Mouse (Mus musculus): ENCODE data around the gene Qrich2. TPM values are rescaled to one million over a fixed set of nuclear protein-coding genes. Genes with fewer than 3 reads are reported as not detected.
A peak's percentile ranks its signal among the peaks of the same experiment; 100 is the strongest.

Gene Qrich2
- total and polyA plus RNA-seq, 2 experiments from 2014 or later = 0.23 TPM; not detected in 1

DNA sequence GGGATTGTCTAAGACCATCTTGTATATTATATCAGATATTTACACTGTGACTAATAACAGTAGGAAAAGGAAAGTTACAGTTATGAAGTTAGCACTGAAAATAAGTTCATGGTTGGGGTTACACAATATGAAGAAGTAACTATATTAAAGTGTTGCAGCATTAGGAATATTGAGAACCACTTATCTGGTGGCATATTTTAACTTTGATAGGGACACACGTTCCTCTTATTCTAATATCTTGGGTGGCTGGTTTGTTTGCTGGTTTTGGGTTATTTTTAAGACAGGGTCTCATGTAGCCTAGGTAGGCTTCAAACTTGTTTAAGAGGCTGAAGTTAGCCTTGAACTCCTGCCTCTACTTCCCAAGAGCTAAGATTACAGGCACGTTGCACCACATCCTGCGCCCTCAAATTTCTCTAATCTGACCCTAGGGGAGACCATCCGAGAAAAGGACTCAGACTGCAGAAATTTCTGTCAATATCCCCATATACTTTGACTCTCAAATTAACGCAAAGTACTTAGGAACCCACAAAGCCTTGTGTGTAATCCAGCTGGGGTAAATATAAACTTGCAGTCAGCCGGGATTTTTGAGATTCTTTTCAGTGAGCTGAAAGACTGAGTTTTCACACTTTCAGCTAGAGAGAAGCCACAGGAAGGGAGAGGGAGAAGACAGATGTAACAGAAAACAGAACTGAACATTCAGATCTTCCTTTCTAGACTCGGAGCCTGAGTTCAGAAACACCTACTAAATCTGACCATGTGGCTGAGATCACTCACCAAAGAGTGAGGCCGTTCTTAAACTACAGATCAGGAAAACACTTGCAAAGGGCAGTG is 68.3 kb downstream of the Qrich2 start:
- DNase-seq (ENCODE audit: low spot score) (no peak), ATAC-seq (ENCODE audit: insufficient read depth, low read depth) (no peak)
- WGBS = 44% methylated on average over 8 of the region's 8 CpGs
- H3K27ac ChIP-seq (ENCODE audit: low read depth) = no peak overlapping the region
- no peaks in the 10 kb centered on the region for H3K36me3 ChIP-seq (replicated peaks; ENCODE audit: control insufficient read depth, insufficient read depth, low read length)
- no peaks in the 10 kb centered on the region for H3K27me3 ChIP-seq (ENCODE audit: control insufficient read depth, insufficient read depth, low read length)
- no peak for TF ChIP-seq CTCF (IDR thresholded peaks at IDR 0.05; ENCODE audit: low read depth)
- TF ChIP-seq EP300 (IDR thresholded peaks at IDR 0.05; ENCODE audit: low read depth) = no peak
- no peaks in the 10 kb centered on the region for H3K4me1 ChIP-seq (ENCODE audit: control insufficient read depth, insufficient read depth)
- no peak overlapping the region for H3K4me2 ChIP-seq (ENCODE audit: low read depth, low read length)
- no peaks in the 10 kb centered on the region for H3K9me3 ChIP-seq (replicated peaks; ENCODE audit: control insufficient read depth, low read length)
- H3K4me3 ChIP-seq (ENCODE audit: low read depth, low read length) = no peak overlapping the region
- no peak overlapping the region for H3K9ac ChIP-seq (replicated peaks; ENCODE audit: low read depth, low read length)

DNA sequence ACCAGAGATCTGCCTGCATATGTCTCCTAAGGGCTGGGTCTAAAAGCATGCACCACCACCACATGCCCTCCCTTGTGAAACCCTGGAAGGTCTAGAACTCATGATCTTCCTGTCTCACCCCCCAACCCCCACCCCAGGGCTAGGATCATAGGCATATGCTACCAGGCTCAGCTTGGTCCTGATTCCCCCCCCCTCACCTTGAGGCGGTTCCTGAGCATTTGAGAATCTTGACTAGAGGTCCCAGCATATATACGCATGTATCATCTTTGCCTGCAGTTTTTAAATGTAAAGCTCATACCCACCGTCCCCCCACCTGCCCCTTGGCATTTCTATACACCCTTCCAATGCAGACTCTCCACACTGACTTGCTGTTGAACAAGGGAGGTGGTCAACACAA is 69.1 kb downstream of the Qrich2 start:
- TF ChIP-seq CTCF (IDR thresholded peaks at IDR 0.05; ENCODE audit: low read depth) (no peak), EP300 (IDR thresholded peaks at IDR 0.05; ENCODE audit: low read depth) (no peak)
- 94% methylated on average over 3 of the region's 3 CpGs for WGBS
- DNase-seq (ENCODE audit: low spot score) (no peak), ATAC-seq (ENCODE audit: insufficient read depth, low read depth) (no peak; the same call in 1 of the 2 replicates)
- H3K36me3 ChIP-seq (replicated peaks; ENCODE audit: control insufficient read depth, insufficient read depth, low read length) = no peaks in the 10 kb centered on the region
- H3K27me3 ChIP-seq (ENCODE audit: control insufficient read depth, insufficient read depth, low read length) = no peaks in the 10 kb centered on the region
- no peak overlapping the region for H3K9ac ChIP-seq (replicated peaks; ENCODE audit: low read depth, low read length)
- no peak overlapping the region for H3K27ac ChIP-seq (ENCODE audit: low read depth)
- H3K4me3 ChIP-seq (ENCODE audit: low read depth, low read length) = no peak overlapping the region
- H3K4me2 ChIP-seq (ENCODE audit: low read depth, low read length) = no peak overlapping the region
- H3K9me3 ChIP-seq (replicated peaks; ENCODE audit: control insufficient read depth, low read length) = no peaks in the 10 kb centered on the region
- no peaks in the 10 kb centered on the region for H3K4me1 ChIP-seq (ENCODE audit: control insufficient read depth, insufficient read depth)

DNA sequence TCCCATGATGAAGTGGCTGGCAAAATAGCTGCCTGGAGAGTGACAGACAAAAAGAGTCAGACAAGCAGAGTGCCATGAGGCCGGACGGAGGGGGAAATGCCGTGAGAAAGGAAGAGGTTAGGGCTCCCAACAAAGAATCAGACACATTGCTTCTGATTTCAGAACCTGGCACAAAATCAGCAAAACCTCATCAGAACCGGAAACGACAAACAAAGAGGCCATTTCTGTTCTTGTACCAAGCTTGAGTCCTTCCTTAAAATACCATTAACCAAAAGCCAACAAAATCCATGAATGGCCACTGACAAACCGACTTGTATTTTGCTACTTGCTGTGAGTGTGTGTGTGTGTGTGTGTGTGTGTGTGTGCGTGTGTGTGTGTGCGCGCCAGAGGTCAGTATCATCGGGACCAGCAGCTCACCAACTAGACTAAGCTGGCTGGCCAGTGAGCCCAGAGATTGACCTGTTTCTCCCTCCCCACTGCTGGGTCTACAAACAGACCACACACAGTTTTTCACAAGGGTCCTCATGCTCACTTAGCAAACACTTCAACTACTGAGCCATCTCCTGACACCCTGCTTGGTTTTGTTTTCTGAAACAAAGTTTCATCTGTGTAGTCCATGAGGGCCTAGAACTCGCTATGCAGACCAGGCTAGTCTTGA is 69.6 kb downstream of the Qrich2 start:
- H3K9me3 ChIP-seq (replicated peaks; ENCODE audit: control insufficient read depth, low read length) = no peaks in the 10 kb centered on the region
- WGBS = 84% methylated on average over 11 of the region's 11 CpGs
- ATAC-seq (ENCODE audit: insufficient read depth, low read depth) (no peak), DNase-seq (ENCODE audit: low spot score) (no peak)
- H3K9ac ChIP-seq (replicated peaks; ENCODE audit: low read depth, low read length) = no peak overlapping the region
- H3K4me1 ChIP-seq (ENCODE audit: control insufficient read depth, insufficient read depth) = no peaks in the 10 kb centered on the region
- H3K27ac ChIP-seq (ENCODE audit: low read depth) = no peak overlapping the region; the same call in 1 of the 2 replicates
- no peak overlapping the region for H3K4me2 ChIP-seq (ENCODE audit: low read depth, low read length)
- no peaks in the 10 kb centered on the region for H3K36me3 ChIP-seq (replicated peaks; ENCODE audit: control insufficient read depth, insufficient read depth, low read length)
- H3K4me3 ChIP-seq (ENCODE audit: low read depth, low read length) = no peak overlapping the region
- TF ChIP-seq EP300 (IDR thresholded peaks at IDR 0.05; ENCODE audit: low read depth) = no peak
- H3K27me3 ChIP-seq (ENCODE audit: control insufficient read depth, insufficient read depth, low read length) = no peaks in the 10 kb centered on the region

DNA sequence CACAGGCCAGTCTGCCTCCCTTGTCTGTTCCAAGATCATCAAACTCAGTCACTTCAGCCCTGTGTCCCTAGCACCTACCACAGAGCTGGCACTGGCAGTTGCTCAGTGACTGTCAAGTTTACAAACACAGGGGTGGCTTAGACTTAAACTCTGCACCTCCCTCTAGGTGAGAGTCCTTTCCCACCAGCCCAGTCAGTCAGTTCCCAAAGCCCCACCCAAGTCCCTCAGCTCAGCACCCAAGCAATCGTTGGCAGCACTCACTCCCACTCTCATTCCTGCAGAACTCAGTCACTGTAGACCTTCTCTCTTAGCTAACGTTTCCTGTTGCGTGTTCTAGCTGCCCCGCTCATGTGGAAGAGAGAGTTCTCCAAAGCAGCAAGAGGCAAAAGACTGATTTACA is 71.3 kb downstream of the Qrich2 start:
- Histone ChIP-seq H3K4me1 (ENCODE audit: control insufficient read depth, insufficient read depth) (no peaks in the 10 kb centered on the region), H3K4me2 (ENCODE audit: low read depth, low read length) (peak overlapping the region; percentile 10; the same call in 1 of the 2 replicates), H3K4me3 (ENCODE audit: low read depth, low read length) (no peak overlapping the region), H3K27me3 (ENCODE audit: control insufficient read depth, insufficient read depth, low read length) (no peaks in the 10 kb centered on the region), H3K27ac (ENCODE audit: low read depth) (peak overlapping the region; percentile 5; the same call in 1 of the 2 replicates), H3K9ac (replicated peaks; ENCODE audit: low read depth, low read length) (no peak overlapping the region), H3K36me3 (replicated peaks; ENCODE audit: control insufficient read depth, insufficient read depth, low read length) (no peaks in the 10 kb centered on the region), H3K9me3 (replicated peaks; ENCODE audit: control insufficient read depth, low read length) (no peaks in the 10 kb centered on the region)
- 62% methylated on average over 4 of the region's 4 CpGs for WGBS
- DNase-seq (ENCODE audit: low spot score) = no peak
- TF ChIP-seq CTCF (IDR thresholded peaks at IDR 0.05; ENCODE audit: low read depth) (no peak), EP300 (IDR thresholded peaks at IDR 0.05; ENCODE audit: low read depth) (no peak)
- ATAC-seq (ENCODE audit: insufficient read depth, low read depth) = no peak

Other genes starting within 250 kb of the Qrich2 start
- 2.1 and 3.4 TPM in 2 replicates for gene Evpl, start 228.2 kb downstream of the Qrich2 start, total RNA-seq (2014; rRNA removed; ENCODE audit: low replicate concordance)
- gene Evpl, start 228.2 kb downstream of the Qrich2 start, polyA plus RNA-seq (2015; fragmentation: Nextera tagmentation; extraction: Ambion mirVana) = 0.45 TPM in 2 replicates
- gene Srp68, start 192.0 kb downstream of the Qrich2 start, total RNA-seq (2014; rRNA removed; ENCODE audit: low replicate concordance) = 28.1 and 33.6 TPM in 2 replicates
- gene Srp68, start 192.0 kb downstream of the Qrich2 start, polyA plus RNA-seq (2015; fragmentation: Nextera tagmentation; extraction: Ambion mirVana) = 47.8 and 48.2 TPM in 2 replicates
- not detected in 2 replicates for gene Galr2, start 185.3 kb downstream of the Qrich2 start, total RNA-seq (2014; rRNA removed; ENCODE audit: low replicate concordance)
- gene Galr2, start 185.3 kb downstream of the Qrich2 start, polyA plus RNA-seq (2015; fragmentation: Nextera tagmentation; extraction: Ambion mirVana) = 0.05 TPM in 2 replicates
- gene Exoc7, start 159.0 kb downstream of the Qrich2 start, total RNA-seq (2014; rRNA removed; ENCODE audit: low replicate concordance) = 37.6 and 94.7 TPM in 2 replicates
- 43.9 and 48.7 TPM in 2 replicates for gene Exoc7, start 159.0 kb downstream of the Qrich2 start, polyA plus RNA-seq (2015; fragmentation: Nextera tagmentation; extraction: Ambion mirVana)
- gene Foxj1, start 130.8 kb downstream of the Qrich2 start, total RNA-seq (2014; rRNA removed; ENCODE audit: low replicate concordance) = 2.7 TPM in 1 of 2 replicates, not detected in the other
- 0.04 and 1.0 TPM in 2 replicates for gene Foxj1, start 130.8 kb downstream of the Qrich2 start, polyA plus RNA-seq (2015; fragmentation: Nextera tagmentation; extraction: Ambion mirVana)
- gene Rnf157, start 53.2 kb downstream of the Qrich2 start, total RNA-seq (2014; rRNA removed; ENCODE audit: low replicate concordance) = 10.8 and 11.4 TPM in 2 replicates
- gene Rnf157, start 53.2 kb downstream of the Qrich2 start, polyA plus RNA-seq (2015; fragmentation: Nextera tagmentation; extraction: Ambion mirVana) = 2.2 and 3.5 TPM in 2 replicates
- 48.3 and 161 TPM in 2 replicates for gene Ubald2, start 32.1 kb downstream of the Qrich2 start, total RNA-seq (2014; rRNA removed; ENCODE audit: low replicate concordance)
- 32.3 and 41.9 TPM in 2 replicates for gene Ubald2, start 32.1 kb downstream of the Qrich2 start, polyA plus RNA-seq (2015; fragmentation: Nextera tagmentation; extraction: Ambion mirVana)
- 43.3 and 46.6 TPM in 2 replicates for gene Prpsap1, start 28.0 kb upstream of the Qrich2 start, total RNA-seq (2014; rRNA removed; ENCODE audit: low replicate concordance)
- gene Prpsap1, start 28.0 kb upstream of the Qrich2 start, polyA plus RNA-seq (2015; fragmentation: Nextera tagmentation; extraction: Ambion mirVana) = 59.2 and 62.2 TPM in 2 replicates
- 1.9 and 3.1 TPM in 2 replicates for gene Sphk1, start 64.7 kb upstream of the Qrich2 start, total RNA-seq (2014; rRNA removed; ENCODE audit: low replicate concordance)
- gene Sphk1, start 64.7 kb upstream of the Qrich2 start, polyA plus RNA-seq (2015; fragmentation: Nextera tagmentation; extraction: Ambion mirVana) = 2.0 TPM in 2 replicates
- 17.2 and 34.8 TPM in 2 replicates for gene Ube2o, start 115.2 kb upstream of the Qrich2 start, total RNA-seq (2014; rRNA removed; ENCODE audit: low replicate concordance)
- gene Ube2o, start 115.2 kb upstream of the Qrich2 start, polyA plus RNA-seq (2015; fragmentation: Nextera tagmentation; extraction: Ambion mirVana) = 4.1 and 5.2 TPM in 2 replicates
- not detected in 2 replicates for gene Aanat, start 120.2 kb upstream of the Qrich2 start, total RNA-seq (2014; rRNA removed; ENCODE audit: low replicate concordance)
- gene Aanat, start 120.2 kb upstream of the Qrich2 start, polyA plus RNA-seq (2015; fragmentation: Nextera tagmentation; extraction: Ambion mirVana) = not detected in 2 replicates
- 19.0 and 25.5 TPM in 2 replicates for gene Rhbdf2, start 160.8 kb upstream of the Qrich2 start, total RNA-seq (2014; rRNA removed; ENCODE audit: low replicate concordance)
- 5.8 and 6.1 TPM in 2 replicates for gene Rhbdf2, start 160.8 kb upstream of the Qrich2 start, polyA plus RNA-seq (2015; fragmentation: Nextera tagmentation; extraction: Ambion mirVana)
- gene Prcd, start 187.3 kb upstream of the Qrich2 start, total RNA-seq (2014; rRNA removed; ENCODE audit: low replicate concordance) = not detected in 2 replicates
- 2.5 and 2.6 TPM in 2 replicates for gene Prcd, start 187.3 kb upstream of the Qrich2 start, polyA plus RNA-seq (2015; fragmentation: Nextera tagmentation; extraction: Ambion mirVana)
- gene Cygb, start 188.1 kb upstream of the Qrich2 start, total RNA-seq (2014; rRNA removed; ENCODE audit: low replicate concordance) = 11.4 and 38.8 TPM in 2 replicates
- gene Cygb, start 188.1 kb upstream of the Qrich2 start, polyA plus RNA-seq (2015; fragmentation: Nextera tagmentation; extraction: Ambion mirVana) = 21.1 and 21.6 TPM in 2 replicates